Mouse (Mus musculus): Measurements from ENCODE around the gene 4930451I11Rik. TPM values are rescaled to one million over a fixed set of nuclear protein-coding genes. Genes with fewer than 3 reads are reported as not detected.

4930451I11Rik gene
- total RNA-seq, 2 experiments from 2014 or later: not detected

- no peak for DNase-seq (ENCODE audit: low spot score in 2 of 2)
- intact Hi-C loops (cut with DNase I): no loop called here
Observed at GRCm38 (mm10) chr7:126786142-126786541, 45.3 kb downstream of the 4930451I11Rik start.

- DNase-seq (ENCODE audit: low spot score in 2 of 2): no peak
Observed at GRCm38 (mm10) chr7:126785056-126785455, 46.4 kb downstream of the 4930451I11Rik start.

GRCm38 (mm10) chr7:126784469-126784868 lies 47.0 kb downstream of the 4930451I11Rik start:
- DNase-seq (ENCODE audit: low spot score in 2 of 2): no peak
- intact Hi-C loops (cut with DNase I): no loop called here

More at GRCm38 (mm10) chr7:126785056-126785455, 46.4 kb downstream of the 4930451I11Rik start:
- intact Hi-C loops (cut with DNase I): no loop called here

- intact Hi-C loops (cut with DNase I): no loop called here
- no peak for DNase-seq (ENCODE audit: low spot score in 2 of 2)
Observed at GRCm38 (mm10) chr7:126782693-126783092, 48.7 kb downstream of the 4930451I11Rik start.

- no peak for DNase-seq (ENCODE audit: low spot score in 2 of 2)
- intact Hi-C loops (cut with DNase I): no loop called here
Observed at GRCm38 (mm10) chr7:126781661-126782370, 49.6 kb downstream of the 4930451I11Rik start.

GRCm38 (mm10) chr7:126780971-126781635 lies 50.3 kb downstream of the 4930451I11Rik start, which contains the start of gene Tbx6:
Gene Tbx6, plus strand, starts transcription at chr7:126781483.
- intact Hi-C loops (cut with DNase I): loop anchor here (1.0 kb wide), 1 partner anchor 11 kb away; the partner anchor contains the start of gene Ppp4c
- DNase-seq (ENCODE audit: low spot score in 2 of 2): no peak

Other genes with a start within 250 kb of the 4930451I11Rik start
- gene Apobr, start 246.7 kb downstream of the 4930451I11Rik start, total RNA-seq (2021): under 1 TPM; 0.39 to 0.63 TPM
- 10 to 100 TPM; 27.4 to 35.8 TPM for gene Cln3, start 245.8 kb downstream of the 4930451I11Rik start, total RNA-seq (2021)
- gene Il27, start 236.7 kb downstream of the 4930451I11Rik start, total RNA-seq (2021): not detected
- gene Nupr1, start 200.8 kb downstream of the 4930451I11Rik start, total RNA-seq (2021): 10 to 100 TPM; 16.6 to 17.2 TPM
- gene Sgf29, start 182.3 kb downstream of the 4930451I11Rik start, total RNA-seq (2021): 10 to 100 TPM; 27.2 to 38.4 TPM
- 10 to 100 TPM in 1 of 2 experiments, 1 to 10 TPM in 1; 9.6 to 15.9 TPM for gene Sult1a1, start 155.2 kb downstream of the 4930451I11Rik start, total RNA-seq (2021)
- 100 to 1,000 TPM in 1 of 2 experiments, 10 to 100 TPM in 1; 85.8 to 109 TPM for gene Bola2, start 136.2 kb downstream of the 4930451I11Rik start, total RNA-seq (2021)
- 10 to 100 TPM; 17.6 to 20.3 TPM for gene Slx1b, start 135.9 kb downstream of the 4930451I11Rik start, total RNA-seq (2021)
- gene Coro1a, start 123.9 kb downstream of the 4930451I11Rik start, total RNA-seq (2021): 100 to 1,000 TPM; 159 to 176 TPM
- gene Mapk3, start 72.0 kb downstream of the 4930451I11Rik start, total RNA-seq (2021): 100 to 1,000 TPM; 148 to 172 TPM
- gene Gdpd3, start 65.3 kb downstream of the 4930451I11Rik start, total RNA-seq (2021): 1 to 10 TPM in 1 of 2 experiments, under 1 TPM in 1; 0.99 to 3.0 TPM
- 100 to 1,000 TPM; 303 to 345 TPM for gene Ypel3, start 54.7 kb downstream of the 4930451I11Rik start, total RNA-seq (2021)
- gene Tbx6, start 50.2 kb downstream of the 4930451I11Rik start, total RNA-seq (2021): under 1 TPM; 0.54 to 0.68 TPM
- gene Ppp4c, start 39.1 kb downstream of the 4930451I11Rik start, total RNA-seq (2021): 10 to 100 TPM; 47.5 to 49.9 TPM
- gene Fam57b, start 34.0 kb downstream of the 4930451I11Rik start, total RNA-seq (2021): 10 to 100 TPM; 81.6 to 84.1 TPM
- gene Doc2a, start 15.8 kb upstream of the 4930451I11Rik start, total RNA-seq (2021): 10 to 100 TPM; 56.3 to 67.0 TPM
- 10 to 100 TPM; 31.1 to 33.8 TPM for gene Hirip3, start 30.3 kb upstream of the 4930451I11Rik start, total RNA-seq (2021)
- 10 to 100 TPM; 47.8 to 49.4 TPM for gene Ino80e, start 30.7 kb upstream of the 4930451I11Rik start, total RNA-seq (2021)
- gene Taok2, start 53.1 kb upstream of the 4930451I11Rik start, total RNA-seq (2021): 100 to 1,000 TPM; 152 to 156 TPM
- 10 to 100 TPM; 22.4 to 25.3 TPM for gene Tmem219, start 91.3 kb upstream of the 4930451I11Rik start, total RNA-seq (2021)
- gene Kctd13, start 97.2 kb upstream of the 4930451I11Rik start, total RNA-seq (2021): 100 to 1,000 TPM; 149 to 167 TPM
- gene Asphd1, start 117.9 kb upstream of the 4930451I11Rik start, total RNA-seq (2021): 10 to 100 TPM; 47.2 to 53.0 TPM
- gene Sez6l2, start 118.9 kb upstream of the 4930451I11Rik start, total RNA-seq (2021): 100 to 1,000 TPM; 413 to 414 TPM
- gene Cdipt, start 144.3 kb upstream of the 4930451I11Rik start, total RNA-seq (2021): 100 to 1,000 TPM; 182 to 199 TPM
- gene Cdiptos, start 144.5 kb upstream of the 4930451I11Rik start, total RNA-seq (2021): not detected
- gene Mvp, start 183.0 kb upstream of the 4930451I11Rik start, total RNA-seq (2021): 1 to 10 TPM; 6.8 to 8.6 TPM
- gene Pagr1b, start 184.8 kb upstream of the 4930451I11Rik start, total RNA-seq (2021): under 1 TPM in 1 of 2 experiments, not detected in 1; 0.99 TPM
- 10 to 100 TPM; 25.4 to 28.8 TPM for gene Pagr1a, start 185.7 kb upstream of the 4930451I11Rik start, total RNA-seq (2021)
- gene Gm42742, start 189.5 kb upstream of the 4930451I11Rik start, total RNA-seq (2021): 10 to 100 TPM; 36.5 to 50.3 TPM
- 100 to 1,000 TPM; 213 to 222 TPM for gene Prrt2, start 189.6 kb upstream of the 4930451I11Rik start, total RNA-seq (2021)
- gene Maz, start 195.4 kb upstream of the 4930451I11Rik start, total RNA-seq (2021): 100 to 1,000 TPM; 227 to 234 TPM
- gene Kif22, start 210.8 kb upstream of the 4930451I11Rik start, total RNA-seq (2021): 1 to 10 TPM; 5.3 to 8.2 TPM